Comparison of ENCODE assay signal across 8 mouse cellular contexts in the genomic region with DNA sequence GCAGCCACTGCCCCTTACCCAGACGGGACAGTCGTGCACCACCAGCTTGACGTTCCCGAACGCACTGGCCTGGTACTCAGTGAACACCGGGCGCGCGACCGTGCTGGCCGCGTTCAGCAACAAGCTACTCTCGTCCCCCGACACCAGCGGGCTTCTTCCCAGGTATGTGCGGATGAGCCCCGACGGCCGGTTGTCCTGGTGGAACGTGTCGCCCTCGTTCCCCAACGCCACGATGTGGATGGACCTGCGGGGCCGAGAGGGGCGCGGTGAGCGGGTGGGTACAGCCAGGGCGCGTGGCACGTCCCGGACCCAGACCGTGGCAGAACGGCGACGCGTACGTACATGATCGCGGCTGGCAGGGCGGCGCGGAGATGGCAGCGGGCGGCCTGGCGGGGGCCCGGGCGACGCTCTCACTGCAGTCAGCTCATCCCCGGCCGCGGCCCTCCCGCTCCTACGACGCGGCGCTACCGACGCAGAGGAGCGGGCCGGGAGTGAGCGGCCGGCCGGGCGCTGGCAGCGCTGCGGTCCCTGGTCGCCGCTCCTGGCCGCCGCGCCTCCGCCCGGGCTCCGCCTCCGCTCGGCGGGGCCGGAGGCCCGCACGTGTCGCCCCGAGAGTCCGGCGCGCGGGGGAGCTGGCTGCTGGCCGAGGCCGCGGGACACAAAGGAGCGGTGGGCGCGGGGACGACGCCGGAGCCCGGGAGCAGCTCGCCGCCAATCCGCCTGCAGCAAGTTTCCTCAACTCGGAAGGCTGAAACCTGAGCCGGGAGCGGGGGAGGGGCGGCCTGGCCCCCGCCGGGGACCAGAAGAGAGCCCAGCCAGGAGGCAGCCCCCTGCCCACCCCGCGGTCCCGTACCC. TPM values are rescaled to one million over a fixed set of nuclear protein-coding genes. Genes with fewer than 3 reads are reported as not detected.
DNase-seq lines count a peak whose midpoint lies in the region; ATAC-seq and TF ChIP-seq lines count a peak whose summit lies in the region.

A gene (minus strand): TSS at position 737 of the 855 bp plus-strand sequence.

- H3K27me3 ChIP-seq in heart, embryonic 11.5 days (ENCODE audit: control insufficient read depth, insufficient read depth, low read length) = no peaks in the 10 kb centered on the region
- no peaks in the 10 kb centered on the region for H3K27me3 ChIP-seq in kidney, embryonic 14.5 days (ENCODE audit: control insufficient read depth, insufficient read depth, low read length)
- no peaks in the 10 kb centered on the region for H3K27me3 ChIP-seq in limb, embryonic 15.5 days
- H3K27me3 ChIP-seq in midbrain, postnatal 0 days (ENCODE audit: insufficient read depth, low read length) = no peaks in the 10 kb centered on the region
- H3K27me3 ChIP-seq in splenic B cell, adult 2 months (ENCODE audit: control insufficient read depth, insufficient read depth, low read length, poor library complexity, severe bottlenecking) = no peaks in the 10 kb centered on the region; the same call in 1 of the 2 replicates

- peaks cover 9% of the 10 kb centered on the region; the same call in 1 of the 2 replicates for H3K4me1 ChIP-seq in embryonic fibroblast, embryonic 13.5 days (ENCODE audit: control insufficient read depth, insufficient read depth, low read length)
- 0 out of 2 replicates have a peak, but pooled peaks cover 2% of the 10 kb centered on the region for H3K4me1 ChIP-seq in heart, embryonic 11.5 days (ENCODE audit: control insufficient read depth, insufficient read depth, low read length)
- H3K4me1 ChIP-seq in kidney, embryonic 14.5 days (ENCODE audit: control insufficient read depth, insufficient read depth, low read length) = peaks cover 13% of the 10 kb centered on the region
- H3K4me1 ChIP-seq in limb, embryonic 15.5 days = peaks cover 15% of the 10 kb centered on the region
- no peaks in the 10 kb centered on the region for H3K4me1 ChIP-seq in midbrain, postnatal 0 days (ENCODE audit: insufficient read depth, low read length)

- peak within 1 kb of the TSS; percentile 93 for H3K9ac ChIP-seq in heart, embryonic 11.5 days (ENCODE audit: low read depth, low read length)
- H3K9ac ChIP-seq in kidney, embryonic 14.5 days (ENCODE audit: low read depth, low read length) = peak within 1 kb of the TSS; percentile 93
- H3K9ac ChIP-seq in limb, embryonic 15.5 days = peak within 1 kb of the TSS; percentile 93
- H3K9ac ChIP-seq in midbrain, postnatal 0 days (replicated peaks; ENCODE audit: low read length, poor library complexity, severe bottlenecking) = peak within 1 kb of the TSS; percentile 97

- TF ChIP-seq POLR2A in brain, embryonic 14.5 days (IDR thresholded peaks at IDR 0.05; ENCODE audit: borderline replicate concordance, extremely low read depth, insufficient read depth, insufficient read length, poor library complexity, severe bottlenecking) = peak; percentile 56
- peak; percentile 60 for TF ChIP-seq POLR2A in embryonic fibroblast, embryonic 13.5 days (IDR thresholded peaks at IDR 0.05; ENCODE audit: low read depth, low read length)

- peak within 1 kb of the TSS; percentile 93 for H3K27ac ChIP-seq in embryonic fibroblast, embryonic 13.5 days (ENCODE audit: insufficient read depth, low read length)
- peak within 1 kb of the TSS; percentile 98 for H3K27ac ChIP-seq in heart, embryonic 11.5 days (ENCODE audit: low read depth, low read length)
- H3K27ac ChIP-seq in kidney, embryonic 14.5 days (ENCODE audit: low read depth, low read length) = peak within 1 kb of the TSS; percentile 94
- peak within 1 kb of the TSS; percentile 99 for H3K27ac ChIP-seq in limb, embryonic 15.5 days
- peak within 1 kb of the TSS; percentile 97 for H3K27ac ChIP-seq in midbrain, postnatal 0 days (ENCODE audit: low read depth, low read length)

- peak; percentile 79 for ATAC-seq in heart, embryonic 11.5 days (replicated peaks; ENCODE audit: insufficient number of reproducible peaks, low FRiP score, low TSS enrichment)
- peak; percentile 93 for ATAC-seq in kidney, embryonic 14.5 days (ENCODE audit: low FRiP score, low TSS enrichment)
- ATAC-seq in limb, embryonic 15.5 days (ENCODE audit: insufficient number of reproducible peaks, low FRiP score, low TSS enrichment, low read depth) = peak; percentile 89
- peak; percentile 88 for ATAC-seq in midbrain, postnatal 0 days (ENCODE audit: low FRiP score)

- no peaks in the 10 kb centered on the region for H3K9me3 ChIP-seq in heart, embryonic 11.5 days (replicated peaks; ENCODE audit: control insufficient read depth, low read length)
- H3K9me3 ChIP-seq in kidney, embryonic 14.5 days (ENCODE audit: control insufficient read depth, low read length) = no peaks in the 10 kb centered on the region
- no peaks in the 10 kb centered on the region for H3K9me3 ChIP-seq in limb, embryonic 15.5 days
- no peaks in the 10 kb centered on the region for H3K9me3 ChIP-seq in midbrain, postnatal 0 days (ENCODE audit: low read length)

- 0% methylated on average over 82 of the region's 110 CpGs for WGBS in heart, embryonic 11.5 days (ENCODE audit: insufficient replicate concordance)
- WGBS in kidney, embryonic 14.5 days = under 1% methylated on average over 88 of the region's 110 CpGs
- under 1% methylated on average over 105 of the region's 110 CpGs for WGBS in limb, embryonic 15.5 days
- WGBS in midbrain, postnatal 0 days = under 1% methylated on average over 72 of the region's 110 CpGs

- no peak for TF ChIP-seq CTCF in brain, embryonic 14.5 days (IDR thresholded peaks at IDR 0.05; ENCODE audit: borderline replicate concordance, extremely low read depth, insufficient read depth, insufficient read length)
- no peak for TF ChIP-seq CTCF in embryonic fibroblast, embryonic 13.5 days (IDR thresholded peaks at IDR 0.05; ENCODE audit: borderline replicate concordance, insufficient read depth, low read length)
- TF ChIP-seq CTCF in midbrain, postnatal 0 days (IDR thresholded peaks at IDR 0.05) = no peak

- peaks cover 5% of the 10 kb centered on the region; the same call in 1 of the 2 replicates for H3K36me3 ChIP-seq in heart, embryonic 11.5 days (ENCODE audit: control insufficient read depth, insufficient read depth, low read length)
- H3K36me3 ChIP-seq in kidney, embryonic 14.5 days (ENCODE audit: control insufficient read depth, insufficient read depth, low read length) = peaks cover 9% of the 10 kb centered on the region; the same call in 1 of the 2 replicates
- peaks cover 6% of the 10 kb centered on the region for H3K36me3 ChIP-seq in limb, embryonic 15.5 days
- H3K36me3 ChIP-seq in midbrain, postnatal 0 days (ENCODE audit: insufficient read depth, low read length) = no peaks in the 10 kb centered on the region
- no peaks in the 10 kb centered on the region for H3K36me3 ChIP-seq in splenic B cell, adult 2 months (ENCODE audit: control insufficient read depth, insufficient read depth, low read length, poor library complexity, severe bottlenecking)

- H3K4me2 ChIP-seq in heart, embryonic 11.5 days = peak within 1 kb of the TSS; percentile 85
- peak within 1 kb of the TSS; percentile 56 for H3K4me2 ChIP-seq in kidney, embryonic 14.5 days (replicated peaks; ENCODE audit: low read depth, low read length)
- H3K4me2 ChIP-seq in limb, embryonic 15.5 days = peak within 1 kb of the TSS; percentile 54
- peak within 1 kb of the TSS; percentile 67 for H3K4me2 ChIP-seq in midbrain, postnatal 0 days (ENCODE audit: low read depth, low read length, poor library complexity, severe bottlenecking)

- peak within 1 kb of the TSS; percentile 69 for H3K4me3 ChIP-seq in embryonic fibroblast, embryonic 13.5 days (ENCODE audit: insufficient read depth, low read length)
- peak within 1 kb of the TSS; percentile 81 for H3K4me3 ChIP-seq in heart, embryonic 11.5 days (ENCODE audit: low read depth, low read length)
- H3K4me3 ChIP-seq in kidney, embryonic 14.5 days (ENCODE audit: low read length) = peak within 1 kb of the TSS; percentile 68
- H3K4me3 ChIP-seq in limb, embryonic 15.5 days = peak within 1 kb of the TSS; percentile 86
- H3K4me3 ChIP-seq in midbrain, postnatal 0 days (ENCODE audit: low read depth, low read length) = peak within 1 kb of the TSS; percentile 80

- peak; percentile 24 for DNase-seq in CD4-positive helper T cell, adult 2 months (ENCODE audit: low read depth, low spot score)
- peak; percentile 95 for DNase-seq in brain, embryonic 14.5 days (ENCODE audit: low read depth)
- peak; percentile 74 for DNase-seq in midbrain, postnatal 0 days (ENCODE audit: low spot score)
- peak; percentile 21 for DNase-seq in splenic B cell, adult 2 months (ENCODE audit: low read depth, low spot score)

RNA-seq across cellular contexts. Expression of the gene that starts here (rescaled TPM):
- 22.4 and 25.3 TPM in 2 replicates for polyA plus RNA-seq in brain, embryonic 14.5 days (2012; rRNA removed)
- 91.2 and 101 TPM in 2 replicates for polyA plus RNA-seq in embryonic fibroblast, embryonic 13.5 days (2011; ENCODE audit: insufficient read length, low read depth, missing spikeins)
- polyA plus RNA-seq in heart, embryonic 11.5 days (2014; fragmentation: Nextera tagmentation; extraction: Ambion mirVana) = 27.4 and 29.3 TPM in 2 replicates
- 36.2 and 67.0 TPM in 2 replicates for polyA plus RNA-seq in kidney, embryonic 14.5 days (2014; fragmentation: Nextera tagmentation; extraction: Ambion mirVana)
- 27.5 and 33.4 TPM in 2 replicates for polyA plus RNA-seq in limb, embryonic 15.5 days (2015; fragmentation: Nextera tagmentation; extraction: Ambion mirVana)
- total RNA-seq in midbrain, postnatal 0 days (2014; rRNA removed) = 31.7 and 67.6 TPM in 2 replicates
- 11.6 and 12.1 TPM in 2 replicates for polyA plus RNA-seq in midbrain, postnatal 0 days (2015; fragmentation: Nextera tagmentation; extraction: Ambion mirVana)

Comparison
In these comparisons a context has a peak if more than half of its experiments do, and no peak if none do; other contexts are left out.
1. Peak in every context shown above with its lines: DNase-seq, ATAC-seq, H3K4me3 ChIP-seq and H3K27ac ChIP-seq.
2. DNase-seq: peak in every context shown above with its lines; median percentile 95 in brain, embryonic 14.5 days; 74 in midbrain, postnatal 0 days; 24 in CD4-positive helper T cell, adult 2 months; 21 in splenic B cell, adult 2 months.